Mouse (Mus musculus) ZHBTc4 (cell line): Measurements from ENCODE around the gene Arl15.

Experiments used
- DNase-seq: peaks from one replicate; pipeline ENCODE4 v3.0.0-alpha.2; 2011; ENCODE audit warnings: low read depth, low spot score

The Arl15 gene

GRCm38 (mm10) chr13:113981461-113982000 is 187.2 kb downstream of the Arl15 start:
- no peak for DNase-seq

GRCm38 (mm10) chr13:113983633-113984032 is 189.3 kb downstream of the Arl15 start:
- no peak for DNase-seq

GRCm38 (mm10) chr13:113984491-113984890 is 190.2 kb downstream of the Arl15 start:
- no peak for DNase-seq

- DNase-seq, result no peak
Observed at GRCm38 (mm10) chr13:113986864-113987562, 192.7 kb downstream of the Arl15 start.

GRCm38 (mm10) chr13:113990247-113990646 is 195.9 kb downstream of the Arl15 start:
- DNase-seq, result no peak

- DNase-seq, result no peak
Observed at GRCm38 (mm10) chr13:113990701-113991100, 196.4 kb downstream of the Arl15 start.

GRCm38 (mm10) chr13:113993066-113993465 is 198.8 kb downstream of the Arl15 start:
- DNase-seq, result no peak

- DNase-seq, result no peak
Observed at GRCm38 (mm10) chr13:113994586-113994985, 200.3 kb downstream of the Arl15 start.

GRCm38 (mm10) chr13:113995490-113996236 is 201.4 kb downstream of the Arl15 start:
- no peak for DNase-seq

GRCm38 (mm10) chr13:113998811-113999210 is 204.5 kb downstream of the Arl15 start:
- DNase-seq, result no peak

- DNase-seq, result peak; percentile 45
Observed at GRCm38 (mm10) chr13:114003463-114003862, 209.2 kb downstream of the Arl15 start.

GRCm38 (mm10) chr13:114004191-114004590 is 209.9 kb downstream of the Arl15 start:
- DNase-seq, result no peak

- DNase-seq, result no peak
Observed at GRCm38 (mm10) chr13:114009786-114010185, 215.5 kb downstream of the Arl15 start.

GRCm38 (mm10) chr13:114010521-114010920 is 216.2 kb downstream of the Arl15 start:
- no peak for DNase-seq

- DNase-seq, result no peak
Observed at GRCm38 (mm10) chr13:114011019-114011418, 216.7 kb downstream of the Arl15 start.

- DNase-seq, result no peak
Observed at GRCm38 (mm10) chr13:114017928-114018327, 223.6 kb downstream of the Arl15 start.

- DNase-seq, result no peak
Observed at GRCm38 (mm10) chr13:114023541-114023940, 229.2 kb downstream of the Arl15 start.

- peak; percentile 79 for DNase-seq
Observed at GRCm38 (mm10) chr13:114026306-114026705, 232.0 kb downstream of the Arl15 start.

GRCm38 (mm10) chr13:114026751-114027150 is 232.4 kb downstream of the Arl15 start:
- peak; percentile 74 for DNase-seq

GRCm38 (mm10) chr13:114048071-114048470 is 253.8 kb downstream of the Arl15 start:
- no peak for DNase-seq

- no peak for DNase-seq
Observed at GRCm38 (mm10) chr13:114048688-114049087, 254.4 kb downstream of the Arl15 start.

- no peak for DNase-seq
Observed at GRCm38 (mm10) chr13:114051151-114051850, 257.0 kb downstream of the Arl15 start.
